Mouse (Mus musculus): ENCODE results near the gene Erc2.

GRCm38 (mm10) chr14:27630973-27631640, 8.9 kb downstream of the Erc2 start:
- TF ChIP-seq CTCF (IDR thresholded peaks at IDR 0.05; ENCODE audit: extremely low read depth, insufficient read length, insufficient replicate concordance, low read depth, low read length) (no peak), POLR2A (IDR thresholded peaks at IDR 0.05; ENCODE audit: low read depth, low read length) (no peak)
